Mouse (Mus musculus) kidney, embryonic 14.5 days (tissue): Measurements from ENCODE around the gene Pex26. TPM values are rescaled to one million over a fixed set of nuclear protein-coding genes. Genes with fewer than 3 reads are reported as not detected.
A peak's percentile ranks its signal among the peaks of the same experiment; 100 is the strongest.

Source experiments
- ATAC-seq: fragments of 200-750 bp; cut with Nextera tagmentation; 2 replicates; pipeline ENCODE4 v1.8.0; 2017; ENCODE audit warnings: moderate number of reproducible peaks, mild to moderate bottlenecking, moderate TSS enrichment, moderate library complexity; ENCODE audit not compliant: low FRiP score, low TSS enrichment
- H3K27ac ChIP-seq: fragments of 300-500 bp; sonication (generic); 2 replicates; pipeline ENCODE4 v1.5.1; 2014; ENCODE audit warnings: low read depth, mild to moderate bottlenecking, low read length, moderate library complexity, mixed read lengths
- H3K27me3 ChIP-seq: fragments of 300-500 bp; sonication (generic); 2 replicates; pipeline ENCODE4 v1.6.1; 2014; ENCODE audit warnings: mild to moderate bottlenecking, low read length; ENCODE audit not compliant: control insufficient read depth, insufficient read depth
- H3K36me3 ChIP-seq: fragments of 300-500 bp; sonication (generic); 2 replicates; pipeline ENCODE4 v1.6.1; 2014; ENCODE audit warnings: low read length, mixed read lengths; ENCODE audit not compliant: control insufficient read depth, insufficient read depth
- H3K4me1 ChIP-seq: fragments of 300-500 bp; sonication (generic); 2 replicates; pipeline ENCODE4 v1.6.1; 2014; ENCODE audit warnings: low read length, mixed read lengths; ENCODE audit not compliant: control insufficient read depth, insufficient read depth
- H3K4me2 ChIP-seq: fragments of 300-500 bp; sonication (generic); replicated peaks from 2 replicates; pipeline ENCODE4 v1.6.1; 2014; ENCODE audit warnings: low read depth, mild to moderate bottlenecking, low read length
- H3K4me3 ChIP-seq: fragments of 300-500 bp; sonication (generic); 2 replicates; pipeline ENCODE4 v1.5.1; 2014; ENCODE audit warnings: mild to moderate bottlenecking, low read length
- H3K9ac ChIP-seq: fragments of 300-500 bp; sonication (generic); 2 replicates; pipeline ENCODE4 v1.6.1; 2014; ENCODE audit warnings: low read depth, mild to moderate bottlenecking, low read length, moderate library complexity
- H3K9me3 ChIP-seq: fragments of 300-500 bp; sonication (generic); 2 replicates; pipeline ENCODE4 v1.6.1; 2016; ENCODE audit warnings: low read length; ENCODE audit not compliant: control insufficient read depth
- WGBS: fragments of 180-500 bp; shearing (Covaris S2); extraction: QIAGEN DNeasy Blood & Tissue Kit; methylation state at CpG from one replicate; pipeline ENCODE4 v1.1.7; 2014; 5-methylcytosine and 5-hydroxymethylcytosine counted together
- polyA plus RNA-seq: library from polyadenylated mRNA; unstranded; fragments of >200 nt; fragmentation: Nextera tagmentation; extraction: Ambion mirVana; gene quantifications from 2 replicates; pipeline ENCODE4 v1.2.1, GENCODE M21; 2014

Gene Pex26
- polyA plus RNA-seq, 1 experiment from 2014 or later = 8.4 TPM

GRCm38 (mm10) chr6:121210926-121211289 lies 27.4 kb downstream of the Pex26 start:
- ATAC-seq = no peak; the same call in 1 of the 2 replicates

GRCm38 (mm10) chr6:121211743-121212142 lies 28.3 kb downstream of the Pex26 start:
- Histone ChIP-seq H3K9ac (no peak overlapping the region), H3K27me3 (peaks cover 17% of the 10 kb centered on the region)
- ATAC-seq = 0 out of 2 replicates have a peak, but pooled peaks have one; percentile 16

More at GRCm38 (mm10) chr6:121210926-121211289, 27.4 kb downstream of the Pex26 start:
- Histone ChIP-seq H3K27me3 (peaks cover 17% of the 10 kb centered on the region), H3K9ac (peak overlapping the region; percentile 32; the same call in 1 of the 2 replicates), H3K27ac (no peak overlapping the region), H3K4me1 (peaks cover 14% of the 10 kb centered on the region; the same call in 1 of the 2 replicates), H3K9me3 (no peaks in the 10 kb centered on the region), H3K4me2 (peak overlapping the region; percentile 72), H3K36me3 (no peaks in the 10 kb centered on the region), H3K4me3 (peak overlapping the region; percentile 41)
- WGBS = under 1% methylated on average over 12 of the region's 12 CpGs

GRCm38 (mm10) chr6:121212988-121213387 lies 29.5 kb downstream of the Pex26 start:
- Histone ChIP-seq H3K27ac (no peak overlapping the region), H3K4me2 (no peak overlapping the region), H3K36me3 (no peaks in the 10 kb centered on the region), H3K4me3 (no peak overlapping the region), H3K27me3 (peaks cover 17% of the 10 kb centered on the region), H3K4me1 (peaks cover 14% of the 10 kb centered on the region; the same call in 1 of the 2 replicates), H3K9ac (no peak overlapping the region), H3K9me3 (no peaks in the 10 kb centered on the region)
- ATAC-seq = no peak
- 87% methylated on average over 4 of the region's 4 CpGs for WGBS

More at GRCm38 (mm10) chr6:121211743-121212142, 28.3 kb downstream of the Pex26 start:
- H3K27ac ChIP-seq = no peak overlapping the region
- no peaks in the 10 kb centered on the region for H3K9me3 ChIP-seq
- H3K4me3 ChIP-seq = no peak overlapping the region; the same call in 1 of the 2 replicates
- H3K4me2 ChIP-seq = peak overlapping the region; percentile 72
- WGBS = 7% methylated on average over 5 of the region's 5 CpGs
- H3K36me3 ChIP-seq = no peaks in the 10 kb centered on the region
- H3K4me1 ChIP-seq = peaks cover 14% of the 10 kb centered on the region; the same call in 1 of the 2 replicates

GRCm38 (mm10) chr6:121214221-121214620 lies 30.8 kb downstream of the Pex26 start:
- WGBS = 93% methylated on average over 5 of the region's 5 CpGs
- Histone ChIP-seq H3K9me3 (no peaks in the 10 kb centered on the region), H3K4me3 (no peak overlapping the region), H3K27me3 (peaks cover 17% of the 10 kb centered on the region), H3K4me2 (no peak overlapping the region), H3K4me1 (peaks cover 14% of the 10 kb centered on the region; the same call in 1 of the 2 replicates), H3K36me3 (no peaks in the 10 kb centered on the region), H3K27ac (no peak overlapping the region), H3K9ac (no peak overlapping the region)
- ATAC-seq = no peak

- ATAC-seq = no peak
- Histone ChIP-seq H3K4me3 (no peak overlapping the region), H3K9ac (no peak overlapping the region), H3K27me3 (peaks cover 16% of the 10 kb centered on the region), H3K4me2 (no peak overlapping the region), H3K4me1 (peaks cover 14% of the 10 kb centered on the region; the same call in 1 of the 2 replicates), H3K36me3 (no peaks in the 10 kb centered on the region), H3K27ac (no peak overlapping the region), H3K9me3 (no peaks in the 10 kb centered on the region)
- 83% methylated on average over 8 of the region's 8 CpGs for WGBS
Observed at GRCm38 (mm10) chr6:121214667-121215330, 31.3 kb downstream of the Pex26 start.

GRCm38 (mm10) chr6:121215336-121215735 lies 31.9 kb downstream of the Pex26 start:
- H3K36me3 ChIP-seq = no peaks in the 10 kb centered on the region
- WGBS = 80% methylated on average over 5 of the region's 5 CpGs
- H3K4me3 ChIP-seq = no peak overlapping the region
- peaks cover 14% of the 10 kb centered on the region; the same call in 1 of the 2 replicates for H3K4me1 ChIP-seq
- H3K9ac ChIP-seq = no peak overlapping the region
- H3K27me3 ChIP-seq = peaks cover 13% of the 10 kb centered on the region
- H3K4me2 ChIP-seq = no peak overlapping the region
- no peak overlapping the region for H3K27ac ChIP-seq
- ATAC-seq = no peak
- no peaks in the 10 kb centered on the region for H3K9me3 ChIP-seq

- Histone ChIP-seq H3K9me3 (no peaks in the 10 kb centered on the region), H3K4me1 (peaks cover 10% of the 10 kb centered on the region; the same call in 1 of the 2 replicates), H3K9ac (no peak overlapping the region), H3K27me3 (peaks cover 8% of the 10 kb centered on the region), H3K36me3 (no peaks in the 10 kb centered on the region), H3K4me2 (no peak overlapping the region), H3K27ac (no peak overlapping the region), H3K4me3 (no peak overlapping the region)
- WGBS = 88% methylated on average over 6 of the region's 6 CpGs
- ATAC-seq = no peak
Observed at GRCm38 (mm10) chr6:121215896-121216295, 32.4 kb downstream of the Pex26 start.

- 0 out of 2 replicates have a peak, but pooled peaks cover 3% of the 10 kb centered on the region for H3K4me1 ChIP-seq
- no peaks in the 10 kb centered on the region; the same call in 1 of the 2 replicates for H3K27me3 ChIP-seq
- H3K4me2 ChIP-seq = no peak overlapping the region
- H3K36me3 ChIP-seq = no peaks in the 10 kb centered on the region
- 80% methylated on average over 5 of the region's 5 CpGs for WGBS
- no peak overlapping the region for H3K9ac ChIP-seq
- no peak overlapping the region for H3K4me3 ChIP-seq
- no peaks in the 10 kb centered on the region for H3K9me3 ChIP-seq
- H3K27ac ChIP-seq = no peak overlapping the region
- ATAC-seq = no peak
Observed at GRCm38 (mm10) chr6:121216589-121217255, 33.3 kb downstream of the Pex26 start.

- Histone ChIP-seq H3K27ac (no peak overlapping the region), H3K9me3 (peaks cover under 1% of the 10 kb centered on the region; the same call in 1 of the 2 replicates), H3K4me2 (no peak overlapping the region), H3K9ac (no peak overlapping the region), H3K4me1 (no peaks in the 10 kb centered on the region), H3K4me3 (no peak overlapping the region), H3K27me3 (no peaks in the 10 kb centered on the region), H3K36me3 (no peaks in the 10 kb centered on the region)
- WGBS = 89% methylated on average over 7 of the region's 7 CpGs
- ATAC-seq = no peak
Observed at GRCm38 (mm10) chr6:121218002-121218401, 34.5 kb downstream of the Pex26 start.
